In the genomic region with DNA sequence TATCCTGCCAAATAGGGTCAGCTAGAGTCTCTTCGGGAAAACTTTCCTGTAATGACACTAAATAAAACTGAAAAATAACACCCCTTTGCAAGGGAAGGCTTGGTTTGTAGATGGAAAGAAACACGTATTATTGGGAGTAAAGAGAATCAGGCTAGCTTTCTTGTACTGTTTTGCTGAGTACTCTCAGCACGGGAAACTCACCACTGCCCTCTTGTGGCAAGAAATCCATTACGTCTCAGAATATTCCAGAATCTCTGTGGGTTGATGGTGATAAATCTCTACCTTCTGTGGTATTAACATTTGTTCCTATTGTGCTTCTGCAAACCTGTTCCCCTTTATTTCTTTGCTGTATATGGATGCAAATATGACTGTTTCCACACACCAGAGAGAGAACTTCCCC, we compare ENCODE assay signal across 9 mouse cellular contexts.
DNase-seq lines count a peak whose midpoint lies in the region; ATAC-seq and TF ChIP-seq lines count a peak whose summit lies in the region.
"Had no signal": no experiment of that assay in that cellular context is flagged by ENCODE, and none has a peak within 500 bp of the region (broad histone marks: within the 10 kb centered on the region; RNA-seq: fewer than 3 reads in every experiment).

No protein-coding gene starts in this region.

- no peaks in the 10 kb centered on the region for H3K9me3 ChIP-seq in forebrain, postnatal 0 days (ENCODE audit: low read length)
- no peaks in the 10 kb centered on the region for H3K9me3 ChIP-seq in forebrain, embryonic 16.5 days (ENCODE audit: control insufficient read depth, low read length)
- no peaks in the 10 kb centered on the region for H3K9me3 ChIP-seq in lung, postnatal 0 days (ENCODE audit: low read length)

- TF ChIP-seq EP300 in lung, postnatal 0 days (IDR thresholded peaks at IDR 0.05) = no peak

- DNase-seq in forebrain, postnatal 0 days = peak; percentile 92
- DNase-seq in urinary bladder, postnatal 25 days (ENCODE audit: low spot score) = peak; percentile 46
- DNase-seq in urinary bladder, adult 2 months (ENCODE audit: low spot score) = no peak
- peak; percentile 71 for DNase-seq in embryo, embryonic 11 days
- DNase-seq in kidney, postnatal 4 days = peak; percentile 53 to 56
- DNase-seq in lung, postnatal 0 days (ENCODE audit: low spot score) = peak; percentile 53
- peak; percentile 16 for DNase-seq in thymus, postnatal 14 days

- peak; percentile 88 for TF ChIP-seq CTCF in forebrain, postnatal 0 days (IDR thresholded peaks at IDR 0.05; ENCODE audit: low read depth)
- peak; percentile 79 for TF ChIP-seq CTCF in lung, postnatal 0 days (IDR thresholded peaks at IDR 0.05)

- no peaks in the 10 kb centered on the region for H3K27me3 ChIP-seq in forebrain, postnatal 0 days (ENCODE audit: insufficient read depth, low read length)
- no peaks in the 10 kb centered on the region for H3K27me3 ChIP-seq in forebrain, embryonic 16.5 days (replicated peaks; ENCODE audit: control insufficient read depth, insufficient read depth, low read length)
- H3K27me3 ChIP-seq in lung, postnatal 0 days (replicated peaks; ENCODE audit: insufficient read depth, low read length) = no peaks in the 10 kb centered on the region

- H3K4me2 ChIP-seq in forebrain, postnatal 0 days (ENCODE audit: low read depth) = no peak overlapping the region
- no peak overlapping the region for H3K4me2 ChIP-seq in forebrain, embryonic 16.5 days (ENCODE audit: low read length)
- H3K4me2 ChIP-seq in lung, postnatal 0 days (replicated peaks; ENCODE audit: low read depth, low read length) = no peak overlapping the region

- ATAC-seq in forebrain, postnatal 0 days = peak; percentile 43
- ATAC-seq in forebrain, embryonic 16.5 days = no peak
- ATAC-seq in lung, postnatal 0 days = no peak

- H3K9ac ChIP-seq in forebrain, postnatal 0 days = no peak overlapping the region
- H3K9ac ChIP-seq in forebrain, embryonic 16.5 days (replicated peaks; ENCODE audit: low read depth, low read length) = no peak overlapping the region
- no peak overlapping the region for H3K9ac ChIP-seq in lung, postnatal 0 days (replicated peaks; ENCODE audit: low read depth)

- WGBS in forebrain, postnatal 0 days = 30% methylated on average over 4 of the region's 4 CpGs
- WGBS in forebrain, embryonic 16.5 days = 30% methylated on average over 4 of the region's 4 CpGs
- WGBS in lung, postnatal 0 days = 20% methylated on average over 4 of the region's 4 CpGs

- H3K4me1 ChIP-seq in forebrain, postnatal 0 days (ENCODE audit: insufficient read depth) = no peaks in the 10 kb centered on the region
- no peaks in the 10 kb centered on the region for H3K4me1 ChIP-seq in forebrain, embryonic 16.5 days (replicated peaks; ENCODE audit: control insufficient read depth, insufficient read depth, low read length)
- no peaks in the 10 kb centered on the region for H3K4me1 ChIP-seq in lung, postnatal 0 days (ENCODE audit: insufficient read depth, low read depth, low read length)

- no peak overlapping the region for H3K4me3 ChIP-seq in forebrain, postnatal 0 days (ENCODE audit: low read depth, low read length)
- H3K4me3 ChIP-seq in forebrain, embryonic 16.5 days (replicated peaks; ENCODE audit: low read length) = no peak overlapping the region
- H3K4me3 ChIP-seq in lung, postnatal 0 days (ENCODE audit: low read depth, low read length) = no peak overlapping the region

- H3K36me3 ChIP-seq in forebrain, postnatal 0 days (ENCODE audit: insufficient read depth) = no peaks in the 10 kb centered on the region
- H3K36me3 ChIP-seq in forebrain, embryonic 16.5 days (ENCODE audit: control insufficient read depth, insufficient read depth) = no peaks in the 10 kb centered on the region
- H3K36me3 ChIP-seq in lung, postnatal 0 days (ENCODE audit: insufficient read depth, low read length) = no peaks in the 10 kb centered on the region
- H3K36me3 ChIP-seq: G1E had no signal

- H3K27ac ChIP-seq in forebrain, postnatal 0 days (ENCODE audit: low read depth, low read length) = no peak overlapping the region
- no peak overlapping the region for H3K27ac ChIP-seq in forebrain, embryonic 16.5 days (ENCODE audit: low read length)
- H3K27ac ChIP-seq in lung, postnatal 0 days (ENCODE audit: low read length) = no peak overlapping the region
